Mouse (Mus musculus): ENCODE results near the gene Zfp768. TPM values are rescaled to one million over a fixed set of nuclear protein-coding genes. Genes with fewer than 3 reads are reported as not detected.

Zfp768 gene
- polyA plus RNA-seq, 1 experiment from 2014 or later, result 9.0 TPM

DNA sequence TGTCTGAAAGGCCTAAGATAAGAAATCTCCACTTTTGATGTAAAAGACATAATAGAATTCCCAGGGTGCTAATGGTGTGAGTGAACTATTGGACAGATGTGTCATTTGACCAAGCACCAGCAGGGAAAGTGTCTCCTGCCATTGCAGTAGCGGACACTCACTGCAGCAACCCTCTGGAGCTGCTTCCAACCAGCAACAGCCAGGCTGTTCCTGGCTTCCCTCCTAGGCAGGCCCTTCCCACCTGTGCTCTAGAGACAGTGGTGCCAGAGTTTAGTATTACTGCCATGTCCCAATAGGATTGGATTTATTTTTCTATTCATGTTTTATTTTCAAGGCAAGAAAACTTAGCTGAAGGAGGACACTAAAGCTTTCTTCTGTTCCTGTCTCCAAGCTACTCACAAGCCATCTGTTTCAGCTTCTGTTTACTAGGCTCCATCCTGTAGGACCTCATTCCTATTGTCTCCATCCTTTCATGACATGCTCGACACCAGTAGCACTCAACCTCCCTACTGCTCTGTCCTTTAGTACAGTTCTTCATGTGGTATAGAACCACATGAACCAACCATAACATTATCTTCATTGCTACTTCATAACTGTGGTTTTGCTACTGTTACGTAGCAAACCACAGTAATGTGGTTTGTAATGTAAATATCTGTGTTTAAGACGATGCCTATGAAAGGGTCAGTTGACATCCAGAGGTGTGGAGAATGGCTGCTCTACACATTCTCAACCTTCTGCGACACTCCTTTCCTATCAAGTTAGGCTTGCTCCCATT, 6.0 kb upstream of the Zfp768 start:
- H3K4me3 ChIP-seq (ENCODE audit: low read depth, low read length), result no peak overlapping the region
- ATAC-seq (ENCODE audit: low FRiP score, low TSS enrichment), result no peak

DNA sequence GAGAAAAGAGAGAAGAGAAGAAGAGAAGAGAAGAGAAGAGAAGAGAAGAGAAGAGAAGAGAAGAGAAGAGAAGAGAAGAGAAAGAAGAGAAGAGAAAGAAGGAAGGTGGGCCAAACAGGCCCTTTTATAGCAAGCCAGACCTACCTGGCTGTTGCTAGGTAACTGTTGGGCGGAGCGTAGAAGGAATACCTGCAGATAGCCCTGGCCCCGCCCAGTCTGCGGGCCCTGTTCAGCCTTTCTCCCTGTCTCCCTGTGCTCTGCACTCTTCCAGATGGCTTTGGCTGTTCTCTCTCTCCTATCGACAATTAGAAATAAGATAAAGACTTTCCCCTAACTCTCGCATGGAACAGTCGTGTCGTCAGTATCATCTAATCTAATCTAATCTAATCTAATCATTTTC, 1.3 kb upstream of the Zfp768 start:
- TF ChIP-seq CTCF (IDR thresholded peaks at IDR 0.05; ENCODE audit: low read depth), result no peak
- no peak for TF ChIP-seq EP300 (optimal IDR thresholded peaks at IDR 0.05)
- peak overlapping the region; percentile 18; the same call in 1 of the 2 replicates for H3K9ac ChIP-seq (ENCODE audit: low read length)
- peaks cover 3% of the 10 kb centered on the region; the same call in 1 of the 2 replicates for H3K36me3 ChIP-seq (ENCODE audit: control insufficient read depth, insufficient read depth, low read length)
- WGBS, result 13% methylated on average over 8 of the region's 8 CpGs
- peaks cover 3% of the 10 kb centered on the region; the same call in 1 of the 2 replicates for H3K4me1 ChIP-seq (replicated peaks; ENCODE audit: control insufficient read depth, insufficient read depth)
- peak overlapping the region; percentile 86 for H3K4me3 ChIP-seq (ENCODE audit: low read depth, low read length)
- H3K9me3 ChIP-seq (ENCODE audit: control insufficient read depth, low read length), result no peaks in the 10 kb centered on the region
- DNase-seq (ENCODE audit: low spot score), result peak; percentile 89
- H3K4me2 ChIP-seq (replicated peaks; ENCODE audit: low read depth), result peak overlapping the region; percentile 79
- ATAC-seq (ENCODE audit: low FRiP score, low TSS enrichment), result peak; percentile 65
- peak overlapping the region; percentile 93; the same call in 1 of the 2 replicates for H3K27ac ChIP-seq (replicated peaks)
- no peaks in the 10 kb centered on the region for H3K27me3 ChIP-seq (ENCODE audit: control insufficient read depth, insufficient read depth, low read length)

More for the DNA sequence above, 6.0 kb upstream of the Zfp768 start:
- Histone ChIP-seq H3K27ac (replicated peaks) (no peak overlapping the region), H3K4me1 (replicated peaks; ENCODE audit: control insufficient read depth, insufficient read depth) (peaks cover 3% of the 10 kb centered on the region; the same call in 1 of the 2 replicates), H3K36me3 (ENCODE audit: control insufficient read depth, insufficient read depth, low read length) (no peaks in the 10 kb centered on the region), H3K9me3 (ENCODE audit: control insufficient read depth, low read length) (no peaks in the 10 kb centered on the region), H3K4me2 (replicated peaks; ENCODE audit: low read depth) (no peak overlapping the region), H3K27me3 (ENCODE audit: control insufficient read depth, insufficient read depth, low read length) (no peaks in the 10 kb centered on the region), H3K9ac (ENCODE audit: low read length) (no peak overlapping the region)
- no peak for DNase-seq (ENCODE audit: low spot score)
- TF ChIP-seq EP300 (optimal IDR thresholded peaks at IDR 0.05) (no peak), CTCF (IDR thresholded peaks at IDR 0.05; ENCODE audit: low read depth) (no peak)
- WGBS, result 82% methylated on average over 5 of the region's 5 CpGs

GRCm38 (mm10) chr7:127345092-127345491, 297 bp downstream of the Zfp768 start:
- Histone ChIP-seq H3K9me3 (ENCODE audit: control insufficient read depth, low read length) (no peaks in the 10 kb centered on the region), H3K4me1 (replicated peaks; ENCODE audit: control insufficient read depth, insufficient read depth) (peaks cover 3% of the 10 kb centered on the region; the same call in 1 of the 2 replicates), H3K27ac (replicated peaks) (peak overlapping the region; percentile 93), H3K36me3 (ENCODE audit: control insufficient read depth, insufficient read depth, low read length) (peaks cover 3% of the 10 kb centered on the region; the same call in 1 of the 2 replicates), H3K4me3 (ENCODE audit: low read depth, low read length) (peak overlapping the region; percentile 86), H3K9ac (ENCODE audit: low read length) (peak overlapping the region; percentile 88), H3K27me3 (ENCODE audit: control insufficient read depth, insufficient read depth, low read length) (no peaks in the 10 kb centered on the region), H3K4me2 (replicated peaks; ENCODE audit: low read depth) (peak overlapping the region; percentile 79)
- under 1% methylated on average over 37 of the region's 42 CpGs for WGBS
- no peak for DNase-seq (ENCODE audit: low spot score)
- peak; percentile 60 for ATAC-seq (ENCODE audit: low FRiP score, low TSS enrichment)
- no peak for TF ChIP-seq EP300 (optimal IDR thresholded peaks at IDR 0.05)
- no peak for TF ChIP-seq CTCF (IDR thresholded peaks at IDR 0.05; ENCODE audit: low read depth)

DNA sequence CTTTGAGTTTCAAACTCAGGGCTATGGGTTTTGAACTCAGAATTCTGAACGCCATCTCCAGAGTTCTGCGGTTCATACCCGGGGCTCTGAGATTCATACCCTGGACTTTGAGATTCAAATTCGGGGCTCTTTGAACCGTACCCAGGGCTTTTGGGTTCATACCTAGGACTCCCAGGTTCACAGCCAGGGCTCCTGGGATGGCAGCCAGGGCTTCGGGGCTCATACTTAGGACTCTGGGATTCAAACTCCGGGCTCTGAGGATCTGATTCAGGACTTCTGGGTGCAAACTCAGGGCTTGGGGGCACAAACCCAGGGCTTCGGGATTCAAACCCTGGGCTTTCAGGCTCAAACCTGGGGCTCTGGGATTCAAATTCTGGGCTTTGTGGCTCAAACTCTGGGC, 1.0 kb downstream of the Zfp768 start:
- Histone ChIP-seq H3K4me1 (replicated peaks; ENCODE audit: control insufficient read depth, insufficient read depth) (peaks cover 3% of the 10 kb centered on the region; the same call in 1 of the 2 replicates), H3K9ac (ENCODE audit: low read length) (peak overlapping the region; percentile 88), H3K27me3 (ENCODE audit: control insufficient read depth, insufficient read depth, low read length) (no peaks in the 10 kb centered on the region), H3K36me3 (ENCODE audit: control insufficient read depth, insufficient read depth, low read length) (peaks cover 3% of the 10 kb centered on the region; the same call in 1 of the 2 replicates), H3K4me3 (ENCODE audit: low read depth, low read length) (peak overlapping the region; percentile 86), H3K4me2 (replicated peaks; ENCODE audit: low read depth) (peak overlapping the region; percentile 79), H3K9me3 (ENCODE audit: control insufficient read depth, low read length) (no peaks in the 10 kb centered on the region), H3K27ac (replicated peaks) (no peak overlapping the region)
- DNase-seq (ENCODE audit: low spot score), result no peak
- ATAC-seq (ENCODE audit: low FRiP score, low TSS enrichment), result no peak
- TF ChIP-seq EP300 (optimal IDR thresholded peaks at IDR 0.05) (no peak), CTCF (IDR thresholded peaks at IDR 0.05; ENCODE audit: low read depth) (no peak)
- 89% methylated on average over 8 of the region's 8 CpGs for WGBS

DNA sequence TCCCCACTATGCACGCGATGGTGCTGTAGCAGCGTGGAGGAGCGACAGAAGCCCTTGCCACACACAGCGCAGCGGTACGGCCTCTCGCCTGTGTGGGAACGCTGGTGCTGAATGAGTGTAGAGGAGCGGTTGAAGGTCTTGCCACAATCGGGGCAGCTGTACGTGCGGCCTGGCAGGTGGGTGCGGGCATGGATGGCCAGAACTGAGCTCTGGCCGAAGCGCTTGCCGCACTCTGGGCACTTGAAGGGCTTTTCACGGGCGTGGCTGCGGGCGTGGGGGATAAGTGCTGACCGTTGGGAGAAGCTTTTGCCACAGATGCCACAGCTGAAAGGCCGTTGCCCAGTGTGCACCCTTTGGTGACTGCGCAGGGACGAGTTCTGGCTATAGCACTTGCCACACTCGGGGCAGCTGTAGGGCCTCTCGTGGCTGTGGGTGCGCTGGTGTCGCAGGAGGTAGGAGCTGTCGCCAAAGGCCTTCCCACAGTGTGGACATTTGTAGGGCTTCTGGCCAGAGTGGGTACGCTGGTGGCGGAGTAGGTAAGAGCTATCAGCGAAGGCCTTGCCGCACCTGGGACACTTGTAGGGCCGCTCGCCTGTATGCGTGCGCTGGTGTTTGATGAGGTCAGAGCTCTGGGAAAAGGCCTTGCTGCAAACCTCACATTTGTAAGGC, 1.9 kb downstream of the Zfp768 start:
- TF ChIP-seq CTCF (IDR thresholded peaks at IDR 0.05; ENCODE audit: low read depth) (no peak), EP300 (optimal IDR thresholded peaks at IDR 0.05) (no peak)
- DNase-seq (ENCODE audit: low spot score) (no peak), ATAC-seq (ENCODE audit: low FRiP score, low TSS enrichment) (no peak)
- Histone ChIP-seq H3K9me3 (ENCODE audit: control insufficient read depth, low read length) (no peaks in the 10 kb centered on the region), H3K27me3 (ENCODE audit: control insufficient read depth, insufficient read depth, low read length) (no peaks in the 10 kb centered on the region), H3K4me1 (replicated peaks; ENCODE audit: control insufficient read depth, insufficient read depth) (peaks cover 3% of the 10 kb centered on the region; the same call in 1 of the 2 replicates), H3K27ac (replicated peaks) (no peak overlapping the region), H3K4me3 (ENCODE audit: low read depth, low read length) (no peak overlapping the region), H3K36me3 (ENCODE audit: control insufficient read depth, insufficient read depth, low read length) (peaks cover 3% of the 10 kb centered on the region; the same call in 1 of the 2 replicates), H3K4me2 (replicated peaks; ENCODE audit: low read depth) (no peak overlapping the region), H3K9ac (ENCODE audit: low read length) (no peak overlapping the region; the same call in 1 of the 2 replicates)
- WGBS, result 90% methylated on average over 38 of the region's 38 CpGs
